ENCODE assay signal across 7 mouse cellular contexts in the genomic region with DNA sequence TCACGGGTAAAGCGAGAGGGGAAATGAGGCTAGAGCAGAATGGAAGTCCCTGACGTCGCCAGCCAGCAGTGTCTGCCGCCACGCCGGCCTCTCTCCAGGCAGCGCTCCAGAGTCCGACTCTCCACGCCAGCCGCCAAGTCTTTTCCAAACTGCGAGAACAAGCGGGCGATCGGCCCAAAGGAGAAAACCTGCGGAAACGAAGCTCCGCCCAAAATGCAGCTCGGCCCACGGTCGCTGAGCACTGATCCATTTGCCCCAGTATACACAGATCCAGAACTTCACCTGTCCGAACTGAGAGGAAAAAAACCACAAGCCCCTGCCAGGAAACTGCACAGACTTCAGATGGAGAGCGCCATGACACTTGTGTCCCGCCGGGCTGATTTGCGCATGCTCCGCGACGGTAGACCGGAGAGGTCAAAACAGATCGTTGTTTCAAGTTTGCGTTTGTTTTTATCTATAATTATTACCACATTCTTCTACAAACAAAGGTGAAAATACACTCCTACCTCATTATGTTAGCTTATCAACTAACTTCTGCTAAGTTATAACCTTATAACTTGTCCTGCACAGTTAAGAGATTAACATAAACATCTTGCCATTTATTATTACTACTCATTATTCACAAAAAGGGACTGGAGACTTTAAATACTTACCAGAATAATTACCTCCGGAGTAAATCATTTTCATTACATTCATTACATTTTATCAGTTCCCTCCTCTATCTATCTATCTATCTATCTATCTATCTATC. TPM values are rescaled to one million over a fixed set of nuclear protein-coding genes. Genes with fewer than 3 reads are reported as not detected.
DNase-seq lines count a peak whose midpoint lies in the region; ATAC-seq lines count a peak whose summit lies in the region.

Gene Cdkal1 (minus strand): TSS at position 394 of the 751 bp plus-strand sequence.

- peak within 1 kb of the TSS; percentile 77 for H3K9ac ChIP-seq in midbrain, embryonic 13.5 days (replicated peaks)

- ATAC-seq in granulocyte monocyte progenitor cell, adult 5-6 weeks (replicated peaks; ENCODE audit: poor library complexity, severe bottlenecking): peak; percentile 85
- peak; percentile 93 for ATAC-seq in midbrain, embryonic 13.5 days

- H3K4me3 ChIP-seq in limb, embryonic 10.5 days: peak within 1 kb of the TSS; percentile 87
- peak within 1 kb of the TSS; percentile 81 for H3K4me3 ChIP-seq in midbrain, embryonic 13.5 days (replicated peaks)

- WGBS in limb, embryonic 10.5 days: under 1% methylated on average over 33 of the region's 33 CpGs
- WGBS in midbrain, embryonic 13.5 days: under 1% methylated on average over 33 of the region's 33 CpGs

- no peaks in the 10 kb centered on the region for H3K9me3 ChIP-seq in limb, embryonic 10.5 days (replicated peaks)
- no peaks in the 10 kb centered on the region for H3K9me3 ChIP-seq in midbrain, embryonic 13.5 days

- peak; percentile 75 for DNase-seq in adrenal gland, adult 8-10 months
- peak; percentile 80 for DNase-seq in embryo, embryonic 9.5 days (ENCODE audit: extremely low spot score)
- DNase-seq in kidney, adult 11 months: peak; percentile 83
- peak; percentile 87 for DNase-seq in limb, embryonic 10.5 days (ENCODE audit: low spot score)
- peak; percentile 58 for DNase-seq in spleen, adult 12 weeks (ENCODE audit: low spot score)

- peaks cover 10% of the 10 kb centered on the region; the same call in 1 of the 2 replicates for H3K4me1 ChIP-seq in limb, embryonic 10.5 days
- H3K4me1 ChIP-seq in midbrain, embryonic 13.5 days (replicated peaks): peaks cover 15% of the 10 kb centered on the region

- H3K36me3 ChIP-seq in limb, embryonic 10.5 days: peaks cover 24% of the 10 kb centered on the region
- peaks cover 9% of the 10 kb centered on the region; the same call in 1 of the 2 replicates for H3K36me3 ChIP-seq in midbrain, embryonic 13.5 days

- H3K27ac ChIP-seq in limb, embryonic 10.5 days: peak within 1 kb of the TSS; percentile 91
- peak within 1 kb of the TSS; percentile 64 for H3K27ac ChIP-seq in midbrain, embryonic 13.5 days

- no peaks in the 10 kb centered on the region for H3K27me3 ChIP-seq in limb, embryonic 10.5 days (ENCODE audit: low read depth, poor library complexity, severe bottlenecking)
- no peaks in the 10 kb centered on the region for H3K27me3 ChIP-seq in midbrain, embryonic 13.5 days

- peak within 1 kb of the TSS; percentile 75 for H3K4me2 ChIP-seq in midbrain, embryonic 13.5 days (replicated peaks)

RNA-seq across cellular contexts. Expression of gene Cdkal1, which starts in this region (rescaled TPM):
- 10 to 100 TPM; 21.4 to 36.6 (median 31.2) TPM for total RNA-seq in adrenal gland, adult 8-10 months (2022)
- total RNA-seq in granulocyte monocyte progenitor cell, adult 5-6 weeks (2014; fragmentation: Nextera tagmentation): 21.8 and 33.7 TPM in 2 replicates
- total RNA-seq in granulocyte monocyte progenitor cell, adult 5-6 weeks (2017): 30.4 and 31.0 TPM in 2 replicates
- 33.3 and 34.8 TPM in 2 replicates for polyA plus RNA-seq in limb, embryonic 10.5 days (2016; fragmentation: Nextera tagmentation; extraction: Ambion mirVana)
- 21.8 and 26.6 TPM in 2 replicates for polyA plus RNA-seq in midbrain, embryonic 13.5 days (2015; fragmentation: Nextera tagmentation; extraction: Ambion mirVana)

Comparison
In these comparisons a context has a peak if more than half of its experiments do, and no peak if none do; other contexts are left out.
1. Peak in every context shown above with its lines: DNase-seq, ATAC-seq, H3K4me3 ChIP-seq and H3K27ac ChIP-seq.